Mouse (Mus musculus) lung, adult 2 months (tissue): ENCODE results near the gene Coro6.

Experiments
- CTCF ChIP-seq: fragments of 200-500 bp; IDR thresholded peaks from 2 replicates; pipeline ENCODE4 v1.5.1; 2011; ENCODE audit warnings: mild to moderate bottlenecking, low read length, control low read depth; ENCODE audit not compliant: insufficient read depth
- POLR2A ChIP-seq: fragments of 200-500 bp; IDR thresholded peaks from 2 replicates; pipeline ENCODE4 v1.6.1; 2011; ENCODE audit warnings: low read depth, mild to moderate bottlenecking, control low read depth, low read length, borderline replicate concordance; ENCODE audit errors: extremely low read depth

DNA sequence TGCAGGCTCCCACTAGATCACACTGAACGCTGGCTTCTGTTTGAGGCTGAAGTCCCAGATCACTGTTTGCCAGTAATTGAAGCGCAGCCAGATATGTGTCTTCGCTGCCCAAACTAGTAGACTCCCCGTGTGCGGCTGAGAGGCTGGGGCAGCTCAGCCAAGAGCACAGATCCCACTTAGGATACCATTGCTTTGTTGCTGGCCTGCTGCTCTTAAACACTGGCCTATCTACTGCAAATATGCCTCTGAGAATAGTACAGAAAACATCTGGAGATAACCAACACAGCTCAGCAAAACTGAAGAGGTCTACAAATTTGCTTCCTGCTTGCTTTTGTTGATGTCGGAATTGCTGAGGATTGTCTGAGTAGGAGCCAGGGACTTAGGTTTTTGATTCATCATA lies 5.3 kb upstream of the Coro6 start:
- TF ChIP-seq POLR2A (no peak), CTCF (no peak)
